Mouse (Mus musculus) thymus, adult 2 months (tissue): Measurements from ENCODE around the gene Ggcx. TPM values are rescaled to one million over a fixed set of nuclear protein-coding genes. Genes with fewer than 3 reads are reported as not detected.

Experiments used
- DNase-seq: peaks from one replicate; pipeline ENCODE4 v3.0.0; 2021
- H3K27ac ChIP-seq: fragments of 200-500 bp; 2 replicates; pipeline ENCODE4 v1.5.1; 2012; ENCODE audit warnings: low read length, control low read depth; ENCODE audit not compliant: control insufficient read depth, insufficient read depth
- H3K27me3 ChIP-seq: fragments of 200-500 bp; 2 replicates; pipeline ENCODE4 v1.6.1; 2012; ENCODE audit warnings: mild to moderate bottlenecking, low read length, moderate library complexity, mixed read lengths; ENCODE audit not compliant: control insufficient read depth, insufficient read depth
- H3K36me3 ChIP-seq: fragments of 200-500 bp; 2 replicates; pipeline ENCODE4 v1.6.1; 2012; ENCODE audit warnings: mild to moderate bottlenecking, low read length, moderate library complexity; ENCODE audit not compliant: control insufficient read depth, insufficient read depth
- H3K4me1 ChIP-seq: fragments of 200-500 bp; replicated peaks from 2 replicates; pipeline ENCODE4 v1.6.1; 2012; ENCODE audit warnings: low read length; ENCODE audit not compliant: control insufficient read depth, insufficient read depth
- H3K4me3 ChIP-seq: fragments of 200-500 bp; 2 replicates; pipeline ENCODE4 v1.5.1; 2012; ENCODE audit warnings: mild to moderate bottlenecking, low read length, control low read depth, moderate library complexity; ENCODE audit not compliant: control insufficient read depth, insufficient read depth
- CTCF ChIP-seq: fragments of 200-500 bp; IDR thresholded peaks from 2 replicates; pipeline ENCODE4 v1.5.1; 2012; ENCODE audit warnings: mild to moderate bottlenecking, control low read depth, low read length, moderate library complexity, borderline replicate concordance; ENCODE audit not compliant: control insufficient read depth, poor library complexity, insufficient read depth; ENCODE audit errors: extremely low read depth
- POLR2A ChIP-seq: fragments of 200-500 bp; IDR thresholded peaks from 2 replicates; pipeline ENCODE4 v1.6.1; 2012; ENCODE audit warnings: mild to moderate bottlenecking, low read length, control low read depth, moderate library complexity; ENCODE audit not compliant: control insufficient read depth, poor library complexity, insufficient read depth; ENCODE audit errors: extremely low read depth
- WGBS: fragments of 180-500 bp; shearing (Covaris S2); methylation state at CpG from one replicate; pipeline ENCODE4 v1.1.7; 2018; 5-methylcytosine and 5-hydroxymethylcytosine counted together
- polyA plus RNA-seq: library from polyadenylated mRNA; depleted of rRNA; stranded (reverse); fragments of >200 nt; gene quantifications from 2 replicates; pipeline ENCODE4 v1.2.3, GENCODE M21; 2012

The Ggcx gene
- polyA plus RNA-seq, 1 experiment: 14.0 TPM

GRCm38 (mm10) chr6:72379377-72380130 lies 34.6 kb upstream of the Ggcx start:
- no peaks in the 10 kb centered on the region for H3K36me3 ChIP-seq
- 30% methylated on average over 7 of the region's 7 CpGs for WGBS
- TF ChIP-seq CTCF: no peak
- TF ChIP-seq POLR2A: no peak
- no peak for DNase-seq
- H3K27me3 ChIP-seq: no peaks in the 10 kb centered on the region
- H3K4me3 ChIP-seq: peak overlapping the region; percentile 63
- no peak overlapping the region for H3K27ac ChIP-seq
- H3K4me1 ChIP-seq: peaks cover 28% of the 10 kb centered on the region

DNA sequence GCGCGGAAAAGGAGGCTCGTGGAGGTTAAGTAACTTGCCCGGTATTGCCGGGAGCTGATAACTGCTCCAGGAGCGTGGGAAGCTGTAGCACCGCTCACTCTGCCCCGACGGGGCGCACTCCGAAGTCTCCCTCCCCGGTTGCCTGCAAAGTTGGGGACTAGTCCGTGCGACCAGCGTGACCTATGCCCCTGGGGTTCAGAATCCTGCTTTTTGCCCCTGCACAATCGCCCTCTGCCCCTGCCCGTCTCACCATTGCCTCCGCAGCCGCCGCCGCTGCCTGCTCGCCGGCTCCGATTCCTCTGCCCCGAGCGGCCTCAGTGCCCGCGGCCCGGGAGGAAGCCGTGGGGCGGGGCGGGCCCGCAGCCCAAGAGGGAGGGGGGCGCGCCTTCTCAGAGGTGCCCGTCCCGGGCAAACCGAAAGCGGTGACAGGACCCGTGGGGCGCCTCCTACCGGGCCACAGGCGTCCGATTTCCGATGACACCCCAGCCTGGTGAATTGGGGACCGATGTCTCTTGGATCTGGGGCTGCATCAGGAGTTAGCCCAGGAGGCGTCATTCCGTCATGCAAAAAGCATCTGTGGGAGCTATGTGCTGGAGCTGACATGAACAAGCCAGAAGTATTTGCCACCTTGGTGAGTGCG lies 33.9 kb upstream of the Ggcx start, which contains the start of gene Vamp5:
Gene Vamp5, minus strand, starts transcription at position 338 of the 640 bp plus-strand sequence.
- peak; percentile 94 for DNase-seq
- Histone ChIP-seq H3K27ac (no peak within 1 kb of the TSS; the same call in 1 of the 2 replicates), H3K36me3 (peaks cover 1% of the 10 kb centered on the region; the same call in 1 of the 2 replicates), H3K4me3 (peak within 1 kb of the TSS; percentile 63), H3K27me3 (no peaks in the 10 kb centered on the region), H3K4me1 (peaks cover 22% of the 10 kb centered on the region)
- TF ChIP-seq POLR2A (peak; percentile 42; the same call in 1 of the 2 replicates), CTCF (peak; percentile 80; the same call in 1 of the 2 replicates)
- WGBS: 1% methylated on average over 49 of the region's 49 CpGs

DNA sequence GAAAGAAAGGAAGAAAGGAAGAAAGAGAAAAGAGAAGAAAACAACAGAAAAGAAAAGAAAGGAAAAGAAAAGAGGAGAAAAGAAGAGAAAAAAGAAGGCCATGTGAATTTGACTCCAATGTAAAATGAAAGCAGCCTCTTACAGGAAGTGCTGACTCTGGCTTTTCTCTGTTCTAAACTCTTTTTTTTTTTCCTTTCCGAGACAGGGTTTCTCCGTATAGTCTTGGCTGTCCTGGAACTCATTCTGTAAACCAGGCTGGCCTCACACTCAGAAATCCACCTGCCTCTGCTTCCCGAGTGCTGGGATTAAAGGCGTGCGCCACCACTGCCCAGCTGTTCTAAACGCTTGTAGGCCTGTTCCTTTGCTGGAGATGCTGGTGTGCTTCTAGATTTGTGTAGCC lies 31.6 kb upstream of the Ggcx start:
- H3K36me3 ChIP-seq: peaks cover 3% of the 10 kb centered on the region; the same call in 1 of the 2 replicates
- no peak overlapping the region for H3K4me3 ChIP-seq
- 52% methylated on average over 6 of the region's 6 CpGs for WGBS
- H3K27me3 ChIP-seq: no peaks in the 10 kb centered on the region
- TF ChIP-seq CTCF (no peak), POLR2A (no peak)
- peak overlapping the region; percentile 68; the same call in 1 of the 2 replicates for H3K27ac ChIP-seq
- DNase-seq: no peak
- peaks cover 20% of the 10 kb centered on the region for H3K4me1 ChIP-seq

GRCm38 (mm10) chr6:72383142-72383820 lies 30.8 kb upstream of the Ggcx start:
- 95% methylated on average over 6 of the region's 6 CpGs for WGBS
- DNase-seq: no peak
- TF ChIP-seq POLR2A (no peak), CTCF (no peak)
- H3K4me3 ChIP-seq: no peak overlapping the region
- peaks cover 25% of the 10 kb centered on the region for H3K4me1 ChIP-seq
- H3K36me3 ChIP-seq: peaks cover 3% of the 10 kb centered on the region; the same call in 1 of the 2 replicates
- no peak overlapping the region for H3K27ac ChIP-seq
- H3K27me3 ChIP-seq: no peaks in the 10 kb centered on the region

GRCm38 (mm10) chr6:72383952-72384351 lies 30.2 kb upstream of the Ggcx start:
- 99% methylated on average over 7 of the region's 7 CpGs for WGBS
- peaks cover 27% of the 10 kb centered on the region for H3K4me1 ChIP-seq
- H3K27ac ChIP-seq: no peak overlapping the region
- H3K27me3 ChIP-seq: no peaks in the 10 kb centered on the region
- no peak for DNase-seq
- TF ChIP-seq POLR2A (no peak), CTCF (no peak)
- peaks cover 3% of the 10 kb centered on the region; the same call in 1 of the 2 replicates for H3K36me3 ChIP-seq
- no peak overlapping the region for H3K4me3 ChIP-seq

DNA sequence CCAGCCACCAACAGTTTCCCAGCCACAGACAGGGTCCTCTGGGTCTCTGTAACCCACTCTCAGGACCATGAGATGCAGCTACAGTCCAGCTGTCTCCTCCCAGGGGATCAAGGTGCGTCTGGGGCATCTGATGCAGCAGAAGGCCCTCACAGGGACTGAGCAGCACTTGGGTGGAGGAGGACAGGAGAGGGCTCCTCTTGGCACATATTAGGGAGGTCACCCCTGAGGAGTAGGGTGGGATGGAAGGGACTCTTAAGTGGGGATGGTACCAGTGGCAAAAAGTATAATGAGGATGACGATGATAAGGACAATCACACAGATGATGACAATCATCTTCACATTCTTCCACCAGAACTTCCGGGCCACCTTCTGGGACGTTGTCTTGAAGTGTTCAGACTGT lies 28.9 kb upstream of the Ggcx start:
- Histone ChIP-seq H3K27me3 (no peaks in the 10 kb centered on the region), H3K36me3 (peaks cover 3% of the 10 kb centered on the region; the same call in 1 of the 2 replicates), H3K4me1 (peaks cover 28% of the 10 kb centered on the region), H3K27ac (no peak overlapping the region), H3K4me3 (no peak overlapping the region)
- TF ChIP-seq CTCF (no peak), POLR2A (no peak)
- DNase-seq: no peak
- WGBS: 96% methylated on average over 4 of the region's 4 CpGs
